Comparison of ENCODE assay signal across 8 mouse cellular contexts in the genomic region with DNA sequence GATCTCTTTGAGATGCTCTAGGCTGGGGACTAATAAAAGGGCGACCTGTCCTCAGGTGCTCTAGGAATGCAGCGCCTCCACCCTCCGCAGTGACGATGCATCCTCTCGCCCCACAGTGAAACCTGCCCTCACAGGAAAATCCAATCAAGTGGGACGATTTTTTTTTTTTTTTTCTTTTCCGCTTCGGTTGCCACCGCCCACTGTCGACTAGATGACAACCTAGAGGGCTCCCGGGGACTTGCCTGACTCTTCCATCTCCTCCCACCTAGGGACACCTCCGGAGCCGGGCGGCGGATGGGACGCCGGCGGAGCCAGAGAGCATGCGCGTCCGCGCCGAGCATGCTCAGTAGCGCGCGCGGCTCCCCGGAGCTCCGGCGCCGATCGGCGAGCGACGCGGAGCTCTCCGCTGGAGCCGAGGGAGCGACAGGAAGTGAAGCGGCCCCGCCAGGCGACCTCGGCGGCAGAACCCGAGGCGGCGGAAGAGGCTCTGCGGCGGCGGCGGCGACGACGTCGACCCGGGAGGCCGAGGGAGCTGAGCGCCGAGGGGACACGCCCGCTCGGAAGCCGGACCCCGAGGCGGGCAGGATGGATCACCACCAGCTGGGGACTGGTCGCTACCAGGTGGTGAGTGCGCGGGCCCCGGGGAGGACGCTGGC. TPM values are rescaled to one million over a fixed set of nuclear protein-coding genes. Genes with fewer than 3 reads are reported as not detected.
A peak's percentile ranks its signal among the peaks of the same experiment; 100 is the strongest.
DNase-seq lines count a peak whose midpoint lies in the region; ATAC-seq lines count a peak whose summit lies in the region.

A gene (plus strand): TSS at position 195 of the 656 bp plus-strand sequence.

- H3K9ac ChIP-seq in hindbrain, embryonic 11.5 days (ENCODE audit: low read depth, low read length): peak within 1 kb of the TSS; percentile 94

- no peaks in the 10 kb centered on the region for H3K27me3 ChIP-seq in hindbrain, embryonic 11.5 days (ENCODE audit: control insufficient read depth, insufficient read depth, low read length)

- no peaks in the 10 kb centered on the region for H3K4me1 ChIP-seq in hindbrain, embryonic 11.5 days (replicated peaks; ENCODE audit: control insufficient read depth, insufficient read depth, low read length)

- no peaks in the 10 kb centered on the region for H3K9me3 ChIP-seq in hindbrain, embryonic 11.5 days (ENCODE audit: control insufficient read depth, low read length)

- peak within 1 kb of the TSS; percentile 65 for H3K4me2 ChIP-seq in hindbrain, embryonic 11.5 days (replicated peaks; ENCODE audit: low read depth, low read length)

- ATAC-seq in hindbrain, embryonic 11.5 days (ENCODE audit: low FRiP score): peak; percentile 97

- WGBS in hindbrain, embryonic 11.5 days: under 1% methylated on average over 70 of the region's 70 CpGs

- H3K27ac ChIP-seq in hindbrain, embryonic 11.5 days (ENCODE audit: low read depth, low read length): peak within 1 kb of the TSS; percentile 95

- peak; percentile 92 for DNase-seq in Muller cell, postnatal 12 days (ENCODE audit: inconsistent ontology term)
- DNase-seq in cerebellum, adult 9-10 months: peak; percentile 91
- DNase-seq in frontal cortex, adult 2 months (ENCODE audit: extremely low spot score in 1 of 2, low spot score in 1 of 2): peak; percentile 79 to 91
- peak; percentile 91 for DNase-seq in hindbrain, embryonic 11.5 days (ENCODE audit: low spot score)
- peak; percentile 87 to 89 for DNase-seq in layer of hippocampus, postnatal 36 days
- peak; percentile 86 for DNase-seq in lung, postnatal 36 days
- DNase-seq in retina, postnatal 1 day: peak; percentile 93
- peak; percentile 72 to 78 for DNase-seq in urinary bladder, adult 18-20 months (ENCODE audit: low spot score in 2 of 2)

- H3K4me3 ChIP-seq in hindbrain, embryonic 11.5 days (ENCODE audit: low read depth, low read length): peak within 1 kb of the TSS; percentile 90

- H3K36me3 ChIP-seq in hindbrain, embryonic 11.5 days (ENCODE audit: control insufficient read depth, insufficient read depth, low read length): no peaks in the 10 kb centered on the region

RNA-seq across cellular contexts. Expression of the gene that starts here (rescaled TPM):
- 78.3 and 90.2 TPM in 2 replicates for polyA plus RNA-seq in frontal cortex, adult 2 months (2012; rRNA removed)
- polyA plus RNA-seq in hindbrain, embryonic 11.5 days (2014; fragmentation: Nextera tagmentation; extraction: Ambion mirVana): 82.1 and 84.8 TPM in 2 replicates
- 10 to 100 TPM; 82.1 to 87.4 TPM for total RNA-seq in layer of hippocampus, postnatal 36 days (2021)

Comparison
In these comparisons a context has a peak if more than half of its experiments do, and no peak if none do; other contexts are left out.
1. Peak in every context shown above with its lines: DNase-seq, ATAC-seq, H3K4me3 ChIP-seq and H3K27ac ChIP-seq.